Mouse (Mus musculus) cerebellum, adult (tissue): Measurements from ENCODE around the gene Olfr631.
"Not testable (repeated sequence)": the region's sequence is repeated elsewhere in the genome, so short reads cannot be mapped to it uniquely, and the experiment has no call there.

Experiments
- ATAC-seq: cut with Nextera tagmentation; 2 replicates; pipeline ENCODE4 v1.9.2; 2017; ENCODE audit warnings: mild to moderate bottlenecking, moderate library complexity, mixed read lengths; ENCODE audit not compliant: insufficient number of reproducible peaks, low FRiP score, low TSS enrichment

The Olfr631 gene

GRCm38 (mm10) chr7:103928525-103928924 lies at the start of gene Olfr631:
TSS of gene Olfr631 (plus strand) at chr7:103928825.
- no peak for ATAC-seq

- no peak for ATAC-seq
Observed at GRCm38 (mm10) chr7:103886152-103886551, 42.5 kb upstream of the Olfr631 start, which contains the start of gene Olfr66. TSS of gene Olfr66 (minus strand) at chr7:103886252.

- ATAC-seq, result no peak
Observed at GRCm38 (mm10) chr7:103894385-103894784, 34.2 kb upstream of the Olfr631 start, which contains the start of gene Olfr64. TSS of gene Olfr64 (minus strand) at chr7:103894485.

DNA sequence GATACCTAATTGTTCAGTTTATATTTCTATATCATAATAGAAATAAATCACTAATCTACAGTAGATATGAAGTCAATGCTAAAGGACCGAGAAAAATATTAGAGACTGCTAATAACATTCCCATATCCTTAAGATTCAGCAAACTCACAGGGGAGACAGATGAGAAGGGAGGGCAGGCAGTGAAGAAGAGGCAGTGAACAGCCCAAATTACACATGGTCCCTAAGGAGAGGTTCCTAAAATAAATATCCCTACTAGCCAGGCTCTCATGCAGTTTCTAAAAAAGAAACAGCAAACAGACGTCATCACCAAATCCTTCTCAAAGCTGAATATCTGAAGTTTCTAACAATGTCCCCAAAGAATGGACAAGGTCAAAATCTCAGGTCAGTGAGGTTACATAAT lies 25.4 kb upstream of the Olfr631 start, which contains the start of gene Olfr65:
Gene Olfr65 (plus strand): TSS at position 301 of the 400 bp plus-strand sequence.
- ATAC-seq, result no peak

- no peak for ATAC-seq
Observed at GRCm38 (mm10) chr7:103910047-103910446, 18.6 kb upstream of the Olfr631 start.

GRCm38 (mm10) chr7:103912969-103913511 lies 15.6 kb upstream of the Olfr631 start:
- ATAC-seq, result no peak

- no peak for ATAC-seq
Observed at GRCm38 (mm10) chr7:103915338-103915737, 13.3 kb upstream of the Olfr631 start.

GRCm38 (mm10) chr7:103934264-103934663 lies 5.6 kb downstream of the Olfr631 start, which contains the start of gene Olfr632:
TSS of gene Olfr632 (plus strand) at chr7:103934347.
- no peak for ATAC-seq

GRCm38 (mm10) chr7:103942730-103943129 lies 14.1 kb downstream of the Olfr631 start:
- no peak for ATAC-seq

DNA sequence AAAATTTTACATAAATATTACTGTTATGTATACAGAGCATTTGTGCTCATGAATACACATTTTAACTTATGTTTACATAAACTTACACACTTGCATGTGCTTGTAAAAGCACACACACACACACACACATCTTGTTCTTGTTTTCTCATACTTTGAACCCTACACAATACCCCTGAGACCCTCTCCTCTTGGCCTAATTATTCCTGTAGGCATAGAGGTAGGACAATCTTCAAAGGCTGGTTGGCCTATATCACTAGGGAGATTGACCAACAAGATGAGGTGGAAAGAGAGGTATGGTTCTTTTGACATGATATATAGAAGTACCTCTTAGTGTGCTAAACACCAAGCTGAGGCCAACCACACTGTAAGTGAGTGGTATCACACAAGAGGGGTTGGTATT lies 15.5 kb downstream of the Olfr631 start, which contains the start of gene Olfr633:
Gene Olfr633 (plus strand): TSS at position 301 of the 400 bp plus-strand sequence.
- no peak for ATAC-seq

DNA sequence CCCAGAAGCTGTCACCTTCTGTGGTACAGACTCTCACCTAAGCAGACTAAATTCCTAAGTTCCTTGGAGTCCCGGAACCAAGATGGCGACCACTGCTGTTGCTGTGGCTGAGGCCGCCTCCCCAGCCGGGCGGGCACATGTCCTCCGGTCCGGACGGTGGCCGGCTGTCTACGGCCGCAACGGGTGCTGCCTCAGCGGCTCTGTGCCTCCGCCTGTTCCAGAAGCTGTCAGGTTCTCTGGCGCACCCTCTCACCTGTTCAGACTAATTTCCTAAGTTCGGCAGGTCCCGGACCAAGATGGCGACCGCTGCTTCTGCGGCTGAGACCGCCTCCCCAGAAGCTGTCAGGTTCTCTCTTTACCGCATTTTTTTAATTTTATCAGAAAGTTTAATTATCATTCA lies 38.2 kb downstream of the Olfr631 start:
- not testable (repeated sequence) for ATAC-seq

- no peak for ATAC-seq
Observed at GRCm38 (mm10) chr7:103970852-103971251, 42.2 kb downstream of the Olfr631 start, which contains the start of gene Olfr635. TSS of gene Olfr635 (plus strand) at chr7:103971152.

DNA sequence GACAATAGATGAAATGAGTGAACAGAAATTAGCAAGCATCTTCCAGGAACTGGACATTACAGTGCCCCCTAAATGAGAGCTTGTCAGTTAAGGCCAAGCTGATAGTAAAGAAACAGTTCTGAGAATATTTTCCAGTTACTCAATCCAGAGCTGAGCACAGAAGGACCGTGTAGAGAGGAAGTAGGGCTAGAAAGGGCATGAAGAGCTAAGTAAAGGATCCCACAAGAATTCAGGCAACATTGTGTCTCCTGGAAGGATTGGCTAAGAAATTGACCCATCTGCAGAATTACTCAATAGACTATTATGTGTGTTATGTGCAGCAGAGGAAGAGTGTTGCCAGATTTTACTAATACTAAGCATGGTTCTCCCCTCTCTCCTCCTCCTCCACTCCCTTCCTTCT lies 43.2 kb downstream of the Olfr631 start:
- no peak for ATAC-seq
